Mouse (Mus musculus): ENCODE measurements at regions not wholly inside any gene's neighbourhood (a gene's known extent, or its start where the extent isn't known, plus 50 kb on each side); places are given as distances from the start of the nearest gene placed in this dataset.
"Not testable (repeated sequence)": the region's sequence is repeated elsewhere in the genome, so short reads cannot be mapped to it uniquely, and the experiment has no call there.

DNA sequence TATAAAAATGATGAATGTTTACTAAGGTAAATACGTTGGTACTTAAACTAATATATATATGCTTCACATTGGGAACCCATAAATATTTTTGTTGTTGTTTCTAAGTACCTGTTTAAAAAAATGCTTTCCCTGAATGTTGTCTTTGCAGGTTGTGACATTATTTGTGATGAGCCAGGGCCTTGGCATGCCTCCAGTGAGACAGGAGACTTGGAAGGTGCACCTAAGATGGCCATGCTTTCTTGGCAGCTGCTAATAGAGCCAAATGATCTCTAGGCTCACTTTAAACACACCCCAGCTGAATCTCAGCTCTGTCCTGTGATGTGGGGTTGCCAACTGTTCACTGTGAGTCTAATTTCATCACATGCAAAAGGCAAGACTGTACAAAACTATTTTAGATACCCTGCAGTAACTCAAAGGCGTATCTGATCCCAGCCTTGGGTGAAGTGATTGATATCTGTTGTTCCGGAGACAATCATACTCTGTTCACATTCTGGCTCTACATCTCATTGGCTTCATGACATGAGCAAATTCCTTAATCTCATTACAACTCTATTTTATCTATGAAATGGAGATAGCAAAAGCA lies 197.8 kb upstream of the P2ry1 start:
- CTCF ChIA-PET = no interaction called here

- CTCF ChIA-PET = no interaction called here
Measured at GRCm38 (mm10) chr3:60811924-60812323, 190.7 kb upstream of the P2ry1 start.

- CTCF ChIA-PET = no interaction called here
Measured at GRCm38 (mm10) chr3:60813485-60813884, 189.1 kb upstream of the P2ry1 start.

DNA sequence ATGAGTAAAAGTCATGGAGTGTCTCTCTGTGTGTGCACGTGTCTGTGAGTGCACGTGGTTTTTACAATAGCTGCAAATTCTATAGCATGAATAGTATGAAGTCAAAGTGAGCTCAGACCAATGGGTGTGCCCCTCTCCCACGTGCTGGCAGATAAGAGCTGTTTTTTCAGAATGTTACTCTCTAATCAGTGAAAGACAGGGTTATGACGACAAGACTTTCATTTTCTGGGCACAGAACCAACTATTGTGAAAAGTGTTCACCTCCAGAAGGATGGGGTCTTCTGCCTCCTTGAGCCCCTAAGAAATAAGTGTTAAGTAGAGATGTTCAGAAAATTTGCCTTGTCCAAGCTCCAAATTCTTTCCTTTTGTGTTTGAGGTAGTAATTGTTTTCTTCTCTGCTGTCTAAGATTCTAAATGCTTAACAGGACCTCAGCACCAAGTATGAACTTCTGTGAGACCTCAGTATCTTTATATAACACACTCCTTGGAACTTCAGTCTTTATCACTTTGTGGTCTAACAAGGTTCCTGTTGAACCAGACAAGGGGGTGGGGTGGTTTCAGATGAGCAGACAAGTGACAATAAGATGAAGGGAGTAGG lies 182.8 kb upstream of the P2ry1 start:
- CTCF ChIA-PET = no interaction called here

DNA sequence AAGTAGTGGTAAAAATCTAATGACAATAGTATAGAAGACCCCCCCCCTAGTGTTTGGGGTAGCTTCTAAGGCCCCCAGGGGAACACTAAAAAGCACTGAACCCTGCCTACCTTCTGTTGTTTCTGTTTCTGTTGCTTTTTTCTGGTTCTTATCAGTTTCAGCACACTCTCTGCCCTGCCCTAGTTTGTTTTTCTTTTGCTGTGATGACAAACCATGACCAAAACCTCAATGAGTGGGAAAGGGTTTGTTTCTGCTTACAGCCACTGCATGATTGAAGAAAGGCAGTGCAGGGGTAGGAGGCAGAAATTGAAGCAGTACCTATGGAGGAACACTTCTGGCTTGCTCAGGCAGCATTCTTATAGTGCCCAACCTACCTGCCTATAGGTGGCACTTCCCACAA lies 181.1 kb upstream of the P2ry1 start:
- CTCF ChIA-PET = no interaction called here

DNA sequence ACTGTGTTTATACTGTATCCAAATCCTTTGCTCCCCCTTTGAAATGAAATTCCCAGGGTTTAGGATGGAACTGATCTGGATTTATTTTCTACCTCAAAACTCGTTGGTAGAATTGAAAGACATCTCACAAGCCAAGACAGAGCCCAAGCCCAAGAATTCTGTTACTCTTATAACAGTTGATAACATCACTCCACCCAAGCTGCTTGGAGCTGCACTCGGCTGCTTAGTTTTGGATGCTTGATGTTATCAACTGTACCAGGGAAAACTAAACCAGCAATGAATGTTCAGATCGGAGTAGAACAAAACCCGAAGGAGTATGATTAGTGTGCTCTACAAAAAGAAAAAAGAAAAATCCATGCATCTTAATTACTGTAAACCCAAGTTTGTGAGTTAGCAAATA lies 175.8 kb upstream of the P2ry1 start:
- CTCF ChIA-PET = no interaction called here

DNA sequence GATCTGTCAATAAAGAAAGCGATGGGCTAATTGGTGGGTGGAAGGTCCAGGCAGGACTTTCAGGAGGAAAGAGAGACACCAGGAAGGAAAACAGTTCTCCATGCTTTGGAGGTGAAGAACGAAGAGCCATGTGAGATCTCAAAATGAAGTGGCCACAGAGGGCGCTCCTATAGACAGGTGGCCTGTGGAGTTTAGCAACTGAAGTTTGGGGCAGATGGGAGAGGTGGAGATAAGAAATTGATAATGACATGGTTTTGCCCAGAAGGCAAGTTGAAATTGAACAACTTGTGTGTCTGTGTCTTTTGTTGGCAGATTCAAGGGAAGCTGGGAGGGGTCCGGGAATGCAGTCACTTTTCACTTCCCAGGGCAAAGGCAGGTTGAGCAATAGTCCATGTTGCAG lies 170.2 kb upstream of the P2ry1 start:
- CTCF ChIA-PET = no interaction called here

DNA sequence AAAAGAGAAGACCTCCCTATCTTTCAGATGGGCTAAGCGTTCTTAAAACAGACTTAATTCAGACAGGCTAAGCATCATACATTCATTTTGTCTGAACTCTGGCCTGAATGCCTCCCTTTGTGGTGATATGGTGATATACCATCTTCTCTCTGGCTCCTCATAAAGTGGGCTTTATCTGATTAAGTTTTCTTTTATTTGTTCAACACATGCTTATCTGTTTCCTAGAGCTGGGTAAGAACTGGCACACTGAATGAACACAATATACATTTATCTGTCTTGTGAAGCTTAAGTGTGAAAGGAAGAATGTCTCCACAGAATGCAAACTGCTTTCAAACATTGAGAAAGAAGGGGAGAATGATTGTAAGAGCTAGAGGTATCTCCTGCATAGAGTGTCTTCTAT lies 160.7 kb upstream of the P2ry1 start:
- CTCF ChIA-PET = interaction anchor here (0.6 kb wide), 1 partner anchor 1085 kb away, joined by 6 read pairs; no protein-coding TSS in a partner anchor

- CTCF ChIA-PET = no interaction called here
Measured at GRCm38 (mm10) chr3:60845293-60845692, 157.3 kb upstream of the P2ry1 start.

DNA sequence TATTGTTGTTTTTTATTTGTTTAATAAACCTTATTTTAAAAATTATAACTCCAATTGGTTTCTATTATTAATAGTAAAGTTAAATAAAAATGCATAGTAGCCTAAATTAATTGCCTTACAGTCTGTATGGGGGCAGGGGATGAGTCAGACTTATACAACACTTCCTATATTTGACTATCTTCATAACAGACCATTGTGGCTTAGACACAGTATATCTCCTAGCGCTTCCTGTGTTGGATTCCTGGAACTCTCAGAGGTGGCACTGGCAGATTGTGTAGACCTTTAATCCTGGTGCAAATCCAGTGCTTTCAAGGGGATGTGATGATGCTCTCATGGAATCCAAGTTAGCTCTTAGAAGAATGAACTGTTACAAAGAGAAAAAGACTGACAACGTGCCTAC lies 154.2 kb upstream of the P2ry1 start:
- CTCF ChIA-PET = no interaction called here

GRCm38 (mm10) chr3:60853773-60854172 lies 148.8 kb upstream of the P2ry1 start:
- CTCF ChIA-PET = no interaction called here

DNA sequence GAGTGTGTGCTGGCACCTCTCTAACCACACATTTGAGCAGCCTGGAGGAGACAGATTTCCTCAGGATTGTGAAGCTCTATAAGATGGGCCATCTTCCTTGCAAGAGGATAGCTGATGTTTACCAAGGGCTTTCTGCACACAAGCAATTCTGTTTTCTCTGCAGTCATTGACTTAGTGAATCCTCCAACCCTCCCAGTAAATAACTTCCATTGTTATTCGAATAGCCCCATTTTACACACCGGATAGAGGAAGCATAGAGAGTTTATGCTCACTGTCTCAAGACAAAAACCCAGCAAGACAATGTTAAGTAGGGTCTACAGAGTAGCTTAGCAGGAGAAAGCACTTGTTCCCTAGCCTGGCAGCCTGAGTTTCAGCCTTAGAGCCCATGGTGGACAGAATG lies 146.9 kb upstream of the P2ry1 start:
- CTCF ChIA-PET = no interaction called here

DNA sequence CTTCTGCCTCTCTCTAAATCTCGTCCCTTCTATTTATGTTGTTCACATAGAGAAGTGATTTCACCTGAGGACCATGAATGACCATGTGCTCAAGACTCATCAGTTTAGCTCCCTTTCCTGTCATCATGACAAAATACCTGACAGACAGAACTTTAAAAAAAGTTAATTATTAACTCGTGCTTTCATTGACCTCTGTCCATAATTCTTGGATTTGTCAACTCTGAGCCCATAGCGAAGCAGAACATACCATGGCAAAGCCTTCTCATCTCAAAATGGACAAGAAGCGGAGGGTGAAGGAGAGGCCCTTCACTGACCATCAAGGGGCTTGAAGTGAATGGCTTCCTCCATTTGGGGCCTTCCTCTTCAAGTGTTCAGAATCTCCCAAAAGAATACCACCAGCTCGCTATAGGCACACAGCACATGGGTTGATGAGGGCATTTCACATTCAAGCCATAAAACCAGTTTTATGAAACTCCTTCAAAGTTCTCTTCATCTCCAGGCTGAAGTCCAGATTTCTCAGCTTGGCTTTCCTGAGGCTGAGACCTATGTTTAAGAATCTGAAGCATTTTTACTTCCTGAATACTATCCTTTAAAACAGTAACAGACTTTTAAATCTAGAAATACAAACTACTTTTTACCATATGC lies 144.0 kb upstream of the P2ry1 start:
- CTCF ChIA-PET = no interaction called here

- CTCF ChIA-PET = no interaction called here
Measured at GRCm38 (mm10) chr3:60859119-60859515, 143.5 kb upstream of the P2ry1 start.

GRCm38 (mm10) chr3:60876858-60877257 lies 125.7 kb upstream of the P2ry1 start:
- CTCF ChIA-PET = not testable (repeated sequence)

- CTCF ChIA-PET = interaction anchor here (0.6 kb wide), 1 partner anchor 56 kb away, joined by 5 read pairs; no protein-coding TSS in a partner anchor
Measured at GRCm38 (mm10) chr3:60878880-60879279, 123.7 kb upstream of the P2ry1 start.

DNA sequence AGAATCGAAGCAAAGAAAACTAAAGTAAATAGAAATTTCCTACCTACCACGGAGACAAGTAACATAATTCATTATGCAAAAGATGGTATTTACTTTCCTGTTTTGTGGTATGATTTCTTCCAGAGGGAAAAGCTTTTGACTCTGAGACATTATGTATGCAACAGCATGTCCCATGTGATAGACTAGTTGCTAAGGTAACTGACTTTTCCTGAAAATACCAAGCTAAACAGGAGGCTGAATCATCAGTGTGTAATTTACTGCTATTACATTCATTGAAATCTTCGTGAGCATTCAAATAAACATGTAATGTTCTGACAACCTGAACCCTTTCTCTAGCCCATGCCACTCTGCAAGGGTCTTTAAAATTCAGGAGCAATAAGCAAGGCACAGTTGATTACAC lies 118.6 kb upstream of the P2ry1 start:
- CTCF ChIA-PET = no interaction called here

GRCm38 (mm10) chr3:60889191-60889861 lies 113.3 kb upstream of the P2ry1 start:
- CTCF ChIA-PET = no interaction called here

- CTCF ChIA-PET = no interaction called here
Measured at GRCm38 (mm10) chr3:60897628-60898269, 104.8 kb upstream of the P2ry1 start.

- CTCF ChIA-PET = no interaction called here
Measured at GRCm38 (mm10) chr3:60898720-60899119, 103.9 kb upstream of the P2ry1 start.

DNA sequence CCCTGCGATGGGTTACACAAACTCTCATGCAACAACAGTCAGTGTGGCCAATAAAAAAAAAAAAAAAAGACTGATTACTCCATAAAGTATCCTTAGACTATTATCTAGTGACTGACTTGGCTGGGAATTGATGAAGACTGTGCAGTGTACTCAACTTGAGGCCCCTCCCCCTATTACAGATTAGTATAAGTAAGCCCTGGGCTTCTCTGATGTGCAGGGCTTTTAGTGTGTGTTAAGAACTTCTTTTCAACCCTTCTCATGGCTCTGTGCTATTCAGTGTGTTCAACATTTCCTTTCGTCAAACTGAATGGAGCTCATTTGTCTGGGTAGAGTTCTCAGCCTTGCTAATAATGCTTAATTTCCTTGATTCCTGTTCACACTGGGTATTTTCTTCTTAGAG lies 101.0 kb upstream of the P2ry1 start:
- CTCF ChIA-PET = no interaction called here

GRCm38 (mm10) chr3:60916411-60916810 lies 86.2 kb upstream of the P2ry1 start:
- CTCF ChIA-PET = no interaction called here

GRCm38 (mm10) chr3:60917271-60917670 lies 85.3 kb upstream of the P2ry1 start:
- CTCF ChIA-PET = no interaction called here
